Mouse (Mus musculus): ENCODE measurements around the gene Atp12a. TPM values are rescaled to one million over a fixed set of nuclear protein-coding genes. Genes with fewer than 3 reads are reported as not detected.

Atp12a gene
- polyA plus RNA-seq, 2 experiments: 1.3 to 1.6 TPM

DNA sequence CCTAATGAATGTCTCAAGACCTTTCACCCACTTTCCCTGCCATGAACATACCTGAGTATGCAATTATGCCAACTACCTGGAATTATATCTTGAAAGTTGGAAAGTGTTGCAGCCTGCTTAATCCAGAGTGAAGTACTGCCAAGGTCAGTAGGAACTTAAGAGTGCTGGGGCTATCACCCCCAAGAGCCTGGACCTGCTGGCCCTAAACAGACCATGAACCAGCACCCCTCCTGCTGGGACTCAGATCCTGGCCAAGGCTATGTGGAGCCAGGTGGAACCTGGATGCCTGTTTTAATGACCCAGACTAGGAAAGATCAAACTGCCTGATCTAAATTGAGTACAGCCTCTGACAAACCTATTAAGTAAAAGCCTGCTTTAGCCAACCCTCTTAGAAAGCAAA is 31.2 kb upstream of the Atp12a start:
- no peaks in the 10 kb centered on the region for H3K27me3 ChIP-seq (ENCODE audit: control insufficient read depth, insufficient read depth, low read length)
- no peak overlapping the region for H3K4me2 ChIP-seq (replicated peaks; ENCODE audit: low read depth, low read length, severe bottlenecking)
- TF ChIP-seq POLR2A (IDR thresholded peaks at IDR 0.05; ENCODE audit: borderline replicate concordance, extremely low read depth, insufficient read depth, insufficient read length): no peak
- H3K4me1 ChIP-seq (ENCODE audit: control insufficient read depth, insufficient read depth, low read length): no peaks in the 10 kb centered on the region
- no peak overlapping the region for H3K27ac ChIP-seq (replicated peaks; ENCODE audit: low read depth, low read length)
- H3K9me3 ChIP-seq (ENCODE audit: control insufficient read depth, low read length): no peaks in the 10 kb centered on the region
- DNase-seq (ENCODE audit: low spot score) (no peak), ATAC-seq (ENCODE audit: low FRiP score, low read depth) (no peak)
- H3K36me3 ChIP-seq (ENCODE audit: control insufficient read depth, insufficient read depth, low read length): no peaks in the 10 kb centered on the region
- H3K4me3 ChIP-seq (replicated peaks; ENCODE audit: low read length): no peak overlapping the region
- no peak overlapping the region for H3K9ac ChIP-seq (ENCODE audit: low read depth, low read length, severe bottlenecking)

DNA sequence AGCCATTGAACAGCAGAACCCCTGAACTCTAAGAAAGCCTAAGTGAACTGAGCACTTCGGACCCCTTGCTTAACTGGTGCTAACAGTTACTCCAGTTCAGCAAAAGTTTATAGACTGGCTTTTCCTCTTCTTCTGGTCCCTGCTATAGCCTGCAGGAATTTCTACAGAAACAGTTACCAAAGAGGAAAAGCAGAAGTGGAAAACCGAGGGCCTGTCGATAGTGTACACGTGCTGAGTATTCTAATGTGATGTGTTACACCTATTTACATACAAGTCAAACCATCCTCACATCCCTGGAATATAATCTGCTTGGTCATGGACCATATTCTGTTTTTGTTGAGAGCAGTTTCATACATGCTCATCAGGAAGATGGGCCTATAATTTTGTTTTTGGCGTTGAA is 30.4 kb upstream of the Atp12a start:
- H3K27me3 ChIP-seq (ENCODE audit: control insufficient read depth, insufficient read depth, low read length): no peaks in the 10 kb centered on the region
- H3K4me1 ChIP-seq (ENCODE audit: control insufficient read depth, insufficient read depth, low read length): no peaks in the 10 kb centered on the region
- no peak overlapping the region for H3K9ac ChIP-seq (ENCODE audit: low read depth, low read length, severe bottlenecking)
- TF ChIP-seq POLR2A (IDR thresholded peaks at IDR 0.05; ENCODE audit: borderline replicate concordance, extremely low read depth, insufficient read depth, insufficient read length): no peak
- no peaks in the 10 kb centered on the region for H3K9me3 ChIP-seq (ENCODE audit: control insufficient read depth, low read length)
- 86% methylated on average over 5 of the region's 5 CpGs for WGBS
- ATAC-seq (ENCODE audit: low FRiP score, low read depth) (no peak), DNase-seq (ENCODE audit: low spot score) (no peak)
- no peak overlapping the region for H3K27ac ChIP-seq (replicated peaks; ENCODE audit: low read depth, low read length)
- H3K36me3 ChIP-seq (ENCODE audit: control insufficient read depth, insufficient read depth, low read length): no peaks in the 10 kb centered on the region
- no peak overlapping the region for H3K4me3 ChIP-seq (replicated peaks; ENCODE audit: low read length)
- H3K4me2 ChIP-seq (replicated peaks; ENCODE audit: low read depth, low read length, severe bottlenecking): no peak overlapping the region

DNA sequence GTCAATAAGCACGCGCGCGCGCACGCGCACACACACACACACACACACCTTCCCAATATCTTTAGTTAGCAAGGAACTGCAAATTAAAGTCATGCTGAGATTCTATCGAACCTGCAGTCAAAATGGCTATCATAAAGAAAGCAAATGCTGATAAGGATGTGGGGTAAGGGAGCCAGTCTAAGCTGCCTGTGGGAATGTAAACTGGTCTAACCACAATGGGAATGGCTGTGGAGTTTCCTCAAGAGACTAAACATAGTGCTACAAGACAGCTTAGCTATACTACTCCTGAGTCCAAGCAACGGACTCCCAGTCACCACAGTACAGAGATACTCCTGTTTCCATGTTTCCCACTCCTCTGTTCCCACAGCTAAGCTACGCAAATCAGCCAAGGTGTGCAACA is 28.8 kb upstream of the Atp12a start:
- TF ChIP-seq POLR2A (IDR thresholded peaks at IDR 0.05; ENCODE audit: borderline replicate concordance, extremely low read depth, insufficient read depth, insufficient read length): no peak
- Histone ChIP-seq H3K4me3 (replicated peaks; ENCODE audit: low read length) (no peak overlapping the region), H3K4me1 (ENCODE audit: control insufficient read depth, insufficient read depth, low read length) (no peaks in the 10 kb centered on the region), H3K4me2 (replicated peaks; ENCODE audit: low read depth, low read length, severe bottlenecking) (no peak overlapping the region), H3K27ac (replicated peaks; ENCODE audit: low read depth, low read length) (no peak overlapping the region), H3K9me3 (ENCODE audit: control insufficient read depth, low read length) (no peaks in the 10 kb centered on the region), H3K36me3 (ENCODE audit: control insufficient read depth, insufficient read depth, low read length) (no peaks in the 10 kb centered on the region), H3K9ac (ENCODE audit: low read depth, low read length, severe bottlenecking) (no peak overlapping the region), H3K27me3 (ENCODE audit: control insufficient read depth, insufficient read depth, low read length) (no peaks in the 10 kb centered on the region)
- 89% methylated on average over 10 of the region's 10 CpGs for WGBS
- no peak for DNase-seq (ENCODE audit: low spot score)
- ATAC-seq (ENCODE audit: low FRiP score, low read depth): no peak

DNA sequence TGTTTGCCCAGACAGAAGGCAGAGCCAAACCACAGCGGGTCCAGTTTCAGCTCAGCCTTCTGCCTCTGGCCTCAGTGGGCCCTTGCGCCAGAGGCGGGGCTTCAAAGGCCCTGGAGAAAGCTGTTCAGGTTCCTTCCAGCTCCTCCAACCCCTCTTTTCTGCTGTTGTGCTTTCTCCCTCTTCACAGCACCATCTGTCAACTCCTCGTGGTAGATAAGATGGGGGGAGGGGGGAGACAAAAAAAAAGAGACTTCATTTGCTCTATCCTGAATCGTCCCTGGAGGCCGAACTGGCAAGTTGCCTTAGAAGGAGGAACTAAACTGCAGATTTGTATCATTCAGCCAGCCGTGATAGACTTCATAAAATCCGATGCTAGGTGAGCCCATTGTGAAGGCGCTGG is 27.8 kb upstream of the Atp12a start:
- no peak for TF ChIP-seq POLR2A (IDR thresholded peaks at IDR 0.05; ENCODE audit: borderline replicate concordance, extremely low read depth, insufficient read depth, insufficient read length)
- WGBS: 67% methylated on average over 9 of the region's 9 CpGs
- ATAC-seq (ENCODE audit: low FRiP score, low read depth): no peak; the same call in 1 of the 2 replicates
- Histone ChIP-seq H3K27me3 (ENCODE audit: control insufficient read depth, insufficient read depth, low read length) (no peaks in the 10 kb centered on the region), H3K27ac (replicated peaks; ENCODE audit: low read depth, low read length) (no peak overlapping the region), H3K9ac (ENCODE audit: low read depth, low read length, severe bottlenecking) (no peak overlapping the region), H3K4me1 (ENCODE audit: control insufficient read depth, insufficient read depth, low read length) (no peaks in the 10 kb centered on the region), H3K4me2 (replicated peaks; ENCODE audit: low read depth, low read length, severe bottlenecking) (no peak overlapping the region), H3K4me3 (replicated peaks; ENCODE audit: low read length) (no peak overlapping the region), H3K36me3 (ENCODE audit: control insufficient read depth, insufficient read depth, low read length) (no peaks in the 10 kb centered on the region), H3K9me3 (ENCODE audit: control insufficient read depth, low read length) (no peaks in the 10 kb centered on the region)
- peak; percentile 59 for DNase-seq (ENCODE audit: low spot score)

DNA sequence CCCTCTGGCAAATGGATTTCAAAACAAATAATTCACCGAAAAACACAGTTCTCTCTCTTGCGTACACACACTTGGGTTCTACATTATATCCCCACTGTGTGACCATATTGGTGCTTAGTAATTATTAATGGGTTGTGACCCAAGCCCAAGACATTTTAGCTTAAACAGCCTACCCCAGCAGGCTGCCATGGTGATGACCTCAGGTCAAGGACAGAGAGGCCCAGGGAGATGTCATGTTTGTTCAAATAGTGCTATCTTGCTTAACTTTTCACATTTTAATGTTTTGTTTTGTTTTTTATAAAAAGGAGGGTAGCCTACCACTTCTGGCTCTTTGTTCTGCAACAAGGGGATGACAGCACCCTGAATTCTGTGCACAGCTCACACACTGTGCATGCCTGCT is 27.2 kb upstream of the Atp12a start:
- no peaks in the 10 kb centered on the region for H3K36me3 ChIP-seq (ENCODE audit: control insufficient read depth, insufficient read depth, low read length)
- TF ChIP-seq POLR2A (IDR thresholded peaks at IDR 0.05; ENCODE audit: borderline replicate concordance, extremely low read depth, insufficient read depth, insufficient read length): no peak
- no peaks in the 10 kb centered on the region for H3K9me3 ChIP-seq (ENCODE audit: control insufficient read depth, low read length)
- no peaks in the 10 kb centered on the region for H3K4me1 ChIP-seq (ENCODE audit: control insufficient read depth, insufficient read depth, low read length)
- no peak overlapping the region for H3K4me3 ChIP-seq (replicated peaks; ENCODE audit: low read length)
- H3K27ac ChIP-seq (replicated peaks; ENCODE audit: low read depth, low read length): no peak overlapping the region
- H3K27me3 ChIP-seq (ENCODE audit: control insufficient read depth, insufficient read depth, low read length): no peaks in the 10 kb centered on the region
- no peak for ATAC-seq (ENCODE audit: low FRiP score, low read depth)
- no peak for DNase-seq (ENCODE audit: low spot score)
- WGBS: 83% methylated on average over 2 of the region's 2 CpGs
- no peak overlapping the region for H3K9ac ChIP-seq (ENCODE audit: low read depth, low read length, severe bottlenecking)
- no peak overlapping the region for H3K4me2 ChIP-seq (replicated peaks; ENCODE audit: low read depth, low read length, severe bottlenecking)

DNA sequence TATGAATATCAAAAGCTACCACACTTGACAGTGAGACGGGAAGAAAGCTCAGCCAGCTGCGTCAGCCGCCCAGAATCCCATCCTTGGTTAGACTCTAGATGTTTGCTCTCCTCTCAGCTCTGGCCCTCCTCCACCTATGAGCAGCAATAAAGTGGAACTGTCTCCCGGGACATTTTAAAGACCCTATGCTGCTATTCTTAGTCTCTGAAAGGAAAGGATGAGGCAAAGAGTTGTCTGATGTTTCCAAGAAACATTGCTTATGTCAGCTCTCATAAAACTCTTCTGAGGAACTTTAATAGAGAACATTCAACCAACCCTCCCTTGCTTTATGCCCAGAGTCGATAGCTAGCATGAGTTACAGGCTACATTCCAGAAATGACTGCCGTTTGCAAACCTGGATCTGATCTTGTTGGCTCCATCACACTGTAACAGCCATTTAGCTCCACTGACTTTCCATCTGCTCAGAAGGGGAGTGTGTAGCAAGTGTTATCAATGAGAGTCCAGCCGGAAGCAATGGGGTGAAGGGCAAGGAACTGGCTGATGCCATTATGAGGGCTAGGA is 25.9 kb upstream of the Atp12a start:
- DNase-seq (ENCODE audit: low spot score) (peak; percentile 84), ATAC-seq (ENCODE audit: low FRiP score, low read depth) (peak; percentile 73)
- Histone ChIP-seq H3K4me2 (replicated peaks; ENCODE audit: low read depth, low read length, severe bottlenecking) (no peak overlapping the region), H3K9ac (ENCODE audit: low read depth, low read length, severe bottlenecking) (no peak overlapping the region), H3K36me3 (ENCODE audit: control insufficient read depth, insufficient read depth, low read length) (no peaks in the 10 kb centered on the region), H3K27ac (replicated peaks; ENCODE audit: low read depth, low read length) (no peak overlapping the region), H3K9me3 (ENCODE audit: control insufficient read depth, low read length) (no peaks in the 10 kb centered on the region), H3K4me1 (ENCODE audit: control insufficient read depth, insufficient read depth, low read length) (no peaks in the 10 kb centered on the region), H3K4me3 (replicated peaks; ENCODE audit: low read length) (no peak overlapping the region), H3K27me3 (ENCODE audit: control insufficient read depth, insufficient read depth, low read length) (no peaks in the 10 kb centered on the region)
- 48% methylated on average over 7 of the region's 7 CpGs for WGBS
- no peak for TF ChIP-seq POLR2A (IDR thresholded peaks at IDR 0.05; ENCODE audit: borderline replicate concordance, extremely low read depth, insufficient read depth, insufficient read length)
